Mouse (Mus musculus) monocyte, adult 5-6 weeks (primary cell): Measurements from ENCODE around the gene Prss48. TPM values are rescaled to one million over a fixed set of nuclear protein-coding genes. Genes with fewer than 3 reads are reported as not detected.

Experiments
- ATAC-seq: fragments of 153-309, 156-312 bp; replicated peaks from 2 replicates; pipeline ENCODE4 v1.8.0; 2017; ENCODE audit warnings: mild to moderate bottlenecking; ENCODE audit not compliant: low TSS enrichment, insufficient number of reproducible peaks, severe bottlenecking, poor library complexity, low FRiP score
- total RNA-seq: library from RNA; stranded (forward); fragments of 200-1000, 200-491, 200-594 nt; gene quantifications from 3 replicates; pipeline ENCODE4 v1.2.3, GENCODE M21; 2017

Gene Prss48
- not detected in 3 replicates for total RNA-seq

DNA sequence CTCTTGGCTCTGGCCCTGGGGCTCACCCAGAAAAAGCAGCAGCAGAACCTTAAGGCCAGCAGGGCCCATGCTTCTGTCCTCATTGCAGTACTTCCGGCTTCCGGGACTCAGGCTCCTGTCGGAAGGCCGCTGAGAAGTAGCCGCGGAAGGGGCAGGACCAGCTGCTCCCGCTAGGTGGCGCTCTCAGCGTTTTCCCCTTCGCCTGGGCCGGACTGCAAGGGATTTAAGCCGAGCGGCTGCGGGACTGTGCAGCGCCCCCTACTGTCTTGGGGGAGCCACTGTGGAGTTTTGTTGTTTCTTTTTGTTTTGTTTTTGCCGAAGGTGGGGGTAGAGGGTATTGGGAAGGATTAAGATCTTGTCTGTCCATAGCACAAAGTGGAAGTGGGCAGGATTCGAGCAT lies at the start of gene Prss48:
Gene Prss48 (minus strand): TSS at position 69 of the 400 bp plus-strand sequence.
- no peak for ATAC-seq

DNA sequence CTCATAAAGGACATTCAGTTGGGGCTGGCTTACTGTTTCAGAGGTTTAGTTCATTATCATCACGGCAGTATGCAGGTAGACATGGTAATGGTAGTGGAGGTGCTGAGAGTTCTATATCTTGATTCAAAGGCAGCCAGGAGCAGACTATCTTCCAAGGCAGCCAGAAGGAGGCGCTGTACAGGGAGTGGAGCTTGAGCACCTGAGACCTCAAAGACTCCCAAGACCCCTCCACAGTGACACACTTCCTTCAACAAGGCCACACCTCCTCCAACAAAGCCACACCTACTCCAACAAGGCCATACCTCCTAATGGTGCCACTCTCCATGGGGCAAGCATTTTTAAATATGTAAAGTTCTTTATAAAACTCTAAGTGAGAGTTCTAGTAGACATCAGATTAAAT lies 46.8 kb upstream of the Prss48 start:
- no peak for ATAC-seq

DNA sequence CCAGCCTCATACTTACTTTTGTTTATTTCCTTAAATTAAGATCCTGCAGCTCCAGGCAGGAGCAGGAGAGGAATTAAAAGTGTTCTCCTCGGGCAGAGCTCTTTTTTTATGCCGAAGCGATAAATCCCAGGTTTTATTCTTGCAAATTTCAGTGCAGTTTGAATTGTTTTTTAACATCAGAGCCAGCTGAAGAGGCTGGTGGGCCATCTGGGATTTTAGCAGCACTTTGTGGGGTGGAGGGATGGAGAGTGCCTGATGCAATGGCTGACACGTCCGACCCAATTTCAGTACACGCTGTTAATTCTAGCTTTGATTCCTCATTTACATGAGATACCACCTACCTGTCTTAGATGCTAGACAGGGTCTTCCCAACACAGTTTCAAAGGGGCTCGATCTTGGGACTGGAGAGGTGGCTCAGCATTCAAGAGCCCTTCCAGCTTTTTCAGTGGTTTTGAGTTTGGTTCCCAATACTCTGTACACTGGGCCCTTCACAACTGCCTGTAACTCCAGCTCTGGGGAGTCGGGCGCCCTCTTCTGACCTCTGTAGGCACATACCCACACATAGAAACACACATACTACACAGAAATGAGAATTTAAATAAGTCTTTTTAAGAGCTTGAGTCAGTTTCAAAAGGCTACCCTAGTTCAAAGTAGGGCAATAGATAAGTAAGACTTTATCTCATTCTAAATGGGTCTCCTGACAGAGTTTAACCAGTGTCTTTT lies 45.6 kb upstream of the Prss48 start:
- no peak for ATAC-seq

DNA sequence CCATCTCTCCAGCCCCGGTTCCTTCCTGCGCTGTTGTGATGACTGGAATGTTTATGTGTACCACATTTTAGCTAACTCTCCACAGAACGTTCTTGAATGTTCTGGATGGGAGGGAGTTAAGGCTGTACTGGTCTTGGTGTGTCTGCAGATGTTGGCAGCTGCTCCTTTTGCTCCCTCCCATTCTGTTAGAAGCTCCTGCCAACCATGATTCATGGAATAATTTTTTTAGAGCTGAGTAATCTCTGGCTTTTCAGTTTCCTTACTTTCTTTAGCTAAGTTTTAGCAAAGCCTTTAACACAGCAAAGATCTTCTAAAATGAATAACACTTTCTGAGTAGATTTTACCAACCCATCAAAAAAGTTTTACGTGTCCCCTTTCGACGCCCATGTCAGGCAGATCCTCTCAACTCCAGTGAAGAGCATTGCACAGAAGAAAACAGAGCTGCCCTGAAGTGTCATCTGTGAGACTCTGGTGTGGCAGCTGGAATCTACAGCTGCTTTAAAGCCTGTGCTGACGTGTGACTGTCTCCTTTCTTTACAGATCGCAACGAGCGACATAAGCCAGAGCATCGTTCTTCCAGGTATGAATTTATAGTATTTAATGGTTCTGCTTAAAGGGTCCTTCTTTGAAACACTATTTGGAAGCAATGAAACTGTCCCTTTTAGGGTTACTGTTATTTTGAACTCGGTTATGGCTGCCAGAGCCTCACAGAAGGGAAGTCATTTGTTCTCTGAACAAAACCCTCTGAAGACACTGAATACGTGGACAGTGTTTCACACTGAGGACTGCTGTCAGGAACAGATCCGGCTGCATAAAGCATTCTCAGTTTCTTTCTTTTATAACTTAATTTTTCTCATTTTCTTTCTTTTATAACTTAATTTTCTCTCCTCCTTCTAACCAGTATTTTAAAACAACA lies 38.3 kb upstream of the Prss48 start:
- no peak for ATAC-seq

DNA sequence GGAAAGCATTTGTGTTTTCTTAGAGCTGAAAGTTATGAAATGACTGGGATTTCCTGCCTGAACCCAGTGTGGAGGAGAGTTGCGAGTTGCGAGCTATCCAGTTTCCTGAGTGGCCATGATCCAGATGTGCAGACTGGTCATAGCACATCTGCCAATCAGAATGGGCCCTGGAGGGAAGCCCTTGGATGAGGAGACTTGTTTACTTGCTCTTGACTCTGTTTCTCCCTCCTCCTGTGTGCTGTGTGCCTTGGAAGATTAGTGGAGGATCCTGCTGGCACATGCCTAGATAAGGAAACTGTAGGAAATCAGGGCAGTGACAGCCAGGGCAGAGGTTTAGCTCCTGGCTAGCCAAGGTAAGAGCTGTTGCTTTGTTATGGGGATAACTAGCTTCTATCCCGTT lies 36.4 kb upstream of the Prss48 start:
- ATAC-seq, result no peak

DNA sequence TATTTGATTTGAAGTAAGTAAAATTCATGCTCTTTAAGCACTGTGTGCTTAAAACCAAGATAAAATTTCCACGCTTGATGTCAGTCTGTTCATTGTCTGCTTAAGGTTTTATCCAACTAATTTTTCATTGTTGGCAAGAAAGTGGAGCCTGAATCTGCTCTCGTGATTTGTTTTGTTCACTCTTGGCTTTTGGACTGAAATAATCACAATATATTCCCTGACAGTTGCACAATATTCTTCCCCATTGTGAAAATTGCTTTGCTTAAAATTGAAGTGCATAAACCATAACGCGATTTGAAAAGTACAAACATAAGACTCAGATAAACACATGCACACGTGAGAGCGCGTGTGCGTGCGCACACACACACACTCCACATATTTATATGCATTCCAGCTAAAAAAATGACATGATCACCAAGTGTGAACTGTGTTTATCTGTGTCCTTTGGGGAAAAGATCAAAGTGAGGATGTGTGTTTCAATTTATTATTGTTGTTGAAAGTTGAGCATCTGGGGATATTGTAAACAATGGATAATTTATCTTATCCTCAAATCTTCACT lies 35.7 kb upstream of the Prss48 start:
- no peak for ATAC-seq

DNA sequence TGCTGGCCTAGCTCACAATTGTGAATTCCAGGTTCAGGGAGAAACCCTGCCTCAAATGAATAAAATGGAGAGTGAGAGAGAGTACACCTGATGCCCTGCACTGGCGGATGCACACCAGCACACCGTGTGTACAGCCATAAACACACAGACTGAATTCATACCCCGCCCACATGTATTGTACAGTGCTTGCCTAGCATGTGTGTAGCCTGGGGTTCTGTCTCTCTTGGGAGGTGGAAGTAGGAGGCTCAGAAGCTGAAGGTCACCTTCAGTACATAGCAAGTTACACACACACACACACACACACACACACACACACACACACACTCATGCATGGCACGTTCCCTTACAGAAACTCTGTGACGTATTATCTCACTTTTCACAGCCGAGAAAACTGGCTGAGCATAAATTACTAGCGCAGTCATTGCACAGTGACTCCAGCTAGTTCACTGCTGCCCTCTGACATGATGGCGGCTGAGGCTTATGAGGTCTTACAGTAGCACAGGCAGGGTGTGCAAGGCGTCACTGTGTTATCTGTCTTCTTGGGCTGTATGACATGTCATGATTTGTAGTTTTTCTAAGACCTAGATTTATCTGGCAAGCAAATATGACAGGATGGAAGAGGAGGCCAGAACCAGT lies 31.3 kb upstream of the Prss48 start:
- ATAC-seq, result no peak

DNA sequence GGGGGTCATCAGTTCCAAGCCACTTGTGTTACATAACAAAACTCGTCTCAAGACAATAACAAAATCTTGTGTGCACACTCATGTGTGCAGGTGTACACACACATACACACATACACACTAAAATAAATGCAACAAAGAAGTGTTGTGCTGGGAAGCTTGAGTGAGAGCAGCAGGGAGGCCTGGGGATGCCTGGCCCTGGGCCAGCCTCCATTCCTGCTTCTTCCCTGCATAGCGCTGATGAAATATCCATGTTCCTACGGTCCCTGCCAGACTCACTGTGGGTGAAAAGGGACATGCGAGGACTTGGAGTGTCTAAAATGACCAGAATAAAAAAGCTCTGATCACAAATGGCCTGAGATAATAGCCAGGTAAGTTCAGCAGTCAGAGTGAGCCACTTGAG lies 28.3 kb upstream of the Prss48 start:
- no peak for ATAC-seq

DNA sequence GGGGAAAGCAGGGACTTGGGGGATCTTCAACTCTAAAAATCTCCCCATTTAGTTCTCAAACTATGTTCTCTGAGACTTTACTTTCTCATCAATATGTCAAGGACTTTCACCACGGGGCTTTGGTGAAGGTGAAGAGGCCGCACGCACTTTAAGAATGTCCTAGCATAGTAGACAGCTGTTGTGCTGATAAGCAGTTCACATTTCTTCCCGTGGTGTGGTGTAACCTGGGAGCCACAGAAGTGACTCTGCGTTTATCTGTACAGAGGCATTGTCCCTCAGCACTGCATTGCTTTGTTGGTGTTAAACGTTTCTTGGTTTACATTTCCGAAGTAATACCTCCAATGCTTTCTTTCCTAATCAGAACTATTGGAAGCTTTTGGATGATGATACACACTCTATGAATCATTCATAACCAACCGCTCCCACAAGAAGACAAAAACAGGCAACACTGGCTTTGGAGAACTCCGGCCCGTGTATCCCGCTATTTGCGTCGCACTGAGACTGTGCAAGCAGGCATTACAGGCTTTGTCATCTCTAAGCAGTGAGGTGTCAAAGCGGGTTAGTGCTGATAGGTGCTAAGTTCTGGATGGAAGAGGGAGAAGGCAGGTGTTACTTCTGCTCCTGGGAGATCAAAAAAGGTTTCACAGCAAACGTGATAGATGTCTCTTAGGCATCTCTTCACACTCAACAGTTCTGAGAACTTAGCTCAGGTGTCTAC lies 26.5 kb upstream of the Prss48 start:
- ATAC-seq, result no peak

DNA sequence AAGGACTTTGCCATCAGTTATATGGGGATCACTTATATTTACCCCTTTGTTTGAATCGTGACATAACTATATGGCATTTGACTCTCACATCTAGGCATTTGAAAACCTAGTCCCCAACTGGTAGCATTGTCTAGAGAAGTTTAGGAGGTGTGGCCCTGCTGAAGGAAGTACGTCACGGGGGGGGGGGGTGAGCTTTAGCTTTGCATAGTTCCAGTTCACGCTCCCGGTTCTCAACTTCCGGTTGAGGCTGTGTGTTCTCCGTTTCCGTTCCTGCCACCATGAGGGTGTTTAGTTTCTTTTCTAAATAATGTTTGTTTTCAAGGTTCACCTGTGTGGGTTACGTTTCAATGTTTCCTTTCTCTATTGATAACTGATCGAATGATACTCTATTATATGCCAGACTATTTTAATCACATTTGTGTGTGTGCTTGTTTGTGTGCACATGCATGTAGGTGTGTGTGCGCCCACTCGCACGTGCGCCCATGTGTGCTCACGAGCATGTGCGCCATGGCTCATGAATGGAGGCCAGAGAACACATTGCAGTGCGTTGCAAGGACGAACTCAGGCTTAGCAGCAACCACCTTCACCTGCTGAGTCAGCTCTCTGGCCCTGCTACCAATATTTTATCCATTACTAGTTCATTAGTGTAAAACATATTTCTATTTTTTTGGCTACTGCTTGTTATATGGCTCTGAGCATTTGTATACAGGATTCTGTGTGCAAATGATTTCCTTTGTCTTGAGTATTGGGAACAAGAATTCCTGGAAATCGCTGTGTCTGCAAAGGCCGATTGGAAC lies 23.2 kb upstream of the Prss48 start:
- ATAC-seq, result no peak

DNA sequence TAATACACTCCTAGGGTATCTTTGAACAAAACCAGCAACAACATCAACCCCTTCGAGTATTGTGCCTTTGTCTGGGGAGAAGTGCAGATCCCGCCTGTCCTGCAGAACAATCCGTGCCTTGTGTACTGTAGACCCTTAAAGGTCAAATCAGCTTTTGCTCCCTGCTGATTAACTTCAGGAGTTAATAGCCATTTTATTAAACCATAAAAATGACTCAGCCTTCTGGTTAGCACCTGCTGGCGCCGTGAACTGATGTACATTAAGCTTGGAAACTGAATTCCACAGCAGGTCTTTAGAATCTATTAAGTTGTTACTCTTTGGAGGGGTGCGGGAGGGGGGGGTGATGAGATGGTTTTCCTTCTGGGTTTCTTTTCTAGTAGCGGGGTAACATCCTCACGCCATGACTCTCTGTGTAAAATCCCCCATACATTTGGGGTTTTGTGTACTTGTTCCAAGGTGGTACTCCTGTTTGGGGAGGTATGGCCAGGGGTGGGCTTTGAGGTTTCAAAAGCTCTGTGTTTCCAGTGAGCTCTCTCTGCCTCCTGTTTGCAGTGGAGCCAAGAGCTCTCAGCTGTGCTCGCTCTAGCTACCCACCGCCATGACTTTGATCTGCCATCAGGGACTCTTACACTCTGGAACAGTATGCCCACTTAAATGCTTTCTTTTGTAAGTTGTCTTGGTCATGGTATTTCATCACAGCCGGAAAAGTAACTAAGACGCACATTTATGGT lies 21.9 kb upstream of the Prss48 start:
- no peak for ATAC-seq

DNA sequence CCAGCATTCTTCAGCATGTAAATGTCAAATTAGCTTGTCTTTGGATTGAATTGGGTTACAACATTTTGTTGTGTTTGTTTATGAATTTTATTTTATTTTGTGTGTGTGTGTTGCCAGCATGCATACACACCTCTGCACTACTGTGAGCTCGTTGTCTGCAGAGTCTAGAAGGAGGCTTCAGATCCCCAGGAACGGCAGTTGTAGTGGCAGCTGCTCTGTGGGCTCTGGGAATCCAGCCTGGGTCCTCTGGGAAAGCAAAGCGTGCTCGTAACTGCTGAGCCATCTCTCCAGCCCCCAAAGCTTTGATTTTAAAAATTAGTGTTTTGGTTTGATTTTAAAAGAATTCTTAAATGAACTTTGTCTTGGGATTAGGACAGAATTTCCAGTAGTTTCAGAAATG lies 19.4 kb upstream of the Prss48 start:
- ATAC-seq, result no peak

DNA sequence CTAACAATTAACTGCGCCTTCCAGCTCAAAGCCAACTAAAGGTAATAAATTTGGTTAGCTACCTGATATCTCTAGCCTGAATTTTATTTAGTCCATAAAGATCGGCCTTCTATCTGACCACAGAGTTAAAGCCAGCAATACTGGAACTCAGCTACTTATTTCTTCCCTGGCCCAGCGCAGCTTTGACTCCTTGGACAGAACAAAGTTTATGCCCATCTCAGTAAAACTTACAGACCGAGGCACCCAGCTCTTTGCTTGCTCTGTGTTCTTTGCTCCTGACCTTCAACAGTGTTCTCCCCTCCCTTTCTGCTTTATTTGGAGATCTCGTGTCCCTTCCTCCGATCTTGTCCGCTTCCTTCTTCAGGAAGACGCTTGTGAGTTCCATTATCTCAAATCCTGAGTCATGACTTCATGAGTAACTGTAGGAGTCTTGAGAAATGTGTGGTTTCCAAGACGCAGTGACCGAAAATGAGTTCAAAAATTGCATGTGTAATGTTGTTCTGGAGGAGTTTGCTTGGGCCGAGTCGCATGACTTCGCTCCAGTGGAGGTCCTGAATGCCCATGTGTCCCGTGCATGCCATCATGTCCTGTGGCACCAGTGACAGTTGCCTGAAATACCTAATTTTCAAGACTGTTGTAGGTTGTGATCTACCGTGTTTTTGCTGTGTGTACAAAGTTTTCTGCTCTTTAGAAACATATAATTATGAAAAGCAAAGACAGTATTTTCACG lies 18.8 kb upstream of the Prss48 start:
- no peak for ATAC-seq

DNA sequence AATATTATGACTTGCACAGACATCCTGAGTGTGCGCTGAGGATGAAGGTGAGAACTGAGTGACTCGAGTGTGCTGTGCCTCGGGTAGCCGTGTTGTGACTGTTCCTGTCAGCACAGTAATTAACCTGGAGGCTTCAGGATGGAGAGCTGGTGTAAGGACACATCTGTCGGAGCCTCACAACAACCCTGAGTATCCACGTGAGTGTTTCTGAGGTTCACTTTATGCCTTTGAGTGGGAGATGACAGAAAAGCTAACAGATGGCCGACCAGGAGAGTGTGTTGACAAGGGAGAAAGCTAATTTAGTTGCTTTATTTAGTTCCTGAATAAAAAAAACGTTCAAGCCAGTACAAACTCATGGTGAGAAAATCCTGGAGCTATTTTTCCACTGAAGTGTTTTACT lies 15.2 kb upstream of the Prss48 start:
- ATAC-seq, result no peak

DNA sequence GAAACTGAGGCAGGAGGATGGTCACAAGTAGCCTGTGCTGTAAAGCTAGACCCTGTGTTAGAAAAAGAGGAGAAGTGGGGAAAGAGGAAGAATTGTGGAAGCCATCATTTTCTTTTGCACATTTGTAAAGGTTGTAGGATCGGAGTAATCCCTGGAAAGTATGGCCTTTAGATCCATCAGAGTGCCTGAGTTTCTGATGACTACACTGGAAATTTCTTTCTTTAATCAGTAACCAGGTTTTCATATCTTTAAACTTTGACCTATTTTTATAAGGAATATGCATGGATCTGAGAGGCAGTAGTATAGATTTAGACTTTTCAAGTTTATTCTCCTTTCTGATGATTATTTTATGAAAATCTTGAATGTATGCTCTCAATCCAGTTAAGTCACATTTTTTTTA lies 14.7 kb upstream of the Prss48 start:
- ATAC-seq, result no peak

DNA sequence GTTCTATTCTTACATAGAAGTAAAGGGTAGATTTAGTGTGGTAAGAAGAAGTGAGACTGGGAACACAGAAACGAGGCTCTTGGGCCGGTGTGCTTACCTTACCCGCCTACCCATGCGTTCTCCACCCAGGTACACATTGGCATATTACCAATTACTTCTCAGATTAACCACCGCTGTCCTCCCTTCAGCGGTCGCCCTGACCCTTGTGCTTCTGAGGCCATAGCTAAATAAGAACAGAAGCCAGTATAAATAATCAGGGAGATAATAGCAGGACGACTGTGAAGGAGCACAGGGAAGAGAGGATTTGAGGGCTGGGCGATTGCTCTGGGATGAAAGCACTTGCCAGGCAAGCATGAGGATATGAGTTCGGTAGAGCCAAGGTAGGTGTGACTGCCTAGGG lies 11.5 kb upstream of the Prss48 start:
- ATAC-seq, result no peak

DNA sequence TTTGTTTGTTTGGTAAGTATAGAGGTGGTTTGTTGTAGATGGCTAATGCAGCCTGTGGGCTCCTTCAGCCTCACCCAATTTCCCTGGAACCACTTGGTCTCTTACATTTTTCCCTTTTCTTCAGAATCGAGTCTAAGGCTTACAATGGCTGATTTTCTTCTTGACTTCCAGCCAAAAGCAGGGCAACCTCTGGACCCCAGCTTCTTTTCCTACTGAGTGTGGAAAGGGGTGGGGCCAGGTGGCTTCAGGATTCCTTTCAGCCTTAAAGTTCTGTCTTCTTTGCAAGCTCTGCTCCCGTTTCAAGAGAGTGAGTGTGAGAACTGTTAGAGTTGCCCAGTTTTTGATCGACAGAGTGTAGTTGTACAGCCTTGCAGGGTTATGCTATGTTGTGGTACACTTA lies 9.5 kb upstream of the Prss48 start:
- no peak for ATAC-seq
